Mouse (Mus musculus) erythroblast, embryonic 14.5 days (primary cell): ENCODE measurements around the gene Chid1.

Experiments
- GATA1 ChIP-seq: IDR thresholded peaks from 2 replicates; pipeline ENCODE4 v1.6.1; 2012; ENCODE audit warnings: low read length, inconsistent platforms, mixed read lengths
- TAL1 ChIP-seq: IDR thresholded peaks from 3 replicates; pipeline ENCODE4 v1.6.1; 2012; ENCODE audit warnings: low read length, inconsistent platforms, mixed read lengths

DNA sequence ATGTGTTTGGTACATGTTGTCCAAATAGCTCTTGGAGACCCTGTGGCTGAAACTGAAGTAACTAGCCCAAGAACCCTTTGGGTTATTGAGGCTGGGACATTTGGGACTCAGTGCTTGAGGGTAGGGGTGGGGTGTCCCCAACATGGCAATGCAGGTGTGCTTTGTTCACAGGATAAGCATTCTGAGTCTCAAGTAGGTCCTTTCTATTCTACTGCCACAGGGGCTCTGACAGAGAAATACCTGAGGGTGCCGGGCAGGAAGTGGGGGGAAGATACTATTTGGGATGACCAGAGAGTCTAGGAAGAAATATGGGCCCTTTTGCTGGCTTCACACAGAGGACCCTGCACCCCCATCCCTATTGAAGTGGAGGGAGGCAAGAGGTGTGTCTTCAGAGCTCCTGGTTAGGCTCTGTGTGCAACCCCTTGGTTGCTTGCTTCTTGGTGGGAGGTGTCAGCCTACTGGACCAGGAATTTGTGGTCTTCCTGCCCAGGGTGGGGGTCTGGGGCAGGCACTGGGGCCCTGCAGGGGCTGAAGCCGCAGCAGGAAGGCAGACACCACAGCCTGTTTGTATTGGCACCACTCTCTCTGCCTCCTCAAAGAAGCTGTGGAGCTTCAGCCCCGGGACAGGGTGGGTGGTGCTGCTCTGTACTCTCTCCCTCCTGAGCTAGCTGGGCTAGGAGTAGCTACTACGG, 61.9 kb downstream of the Chid1 start:
- TF ChIP-seq GATA1 = no peak
- TF ChIP-seq TAL1 = no peak
